Mouse (Mus musculus): ENCODE results near the gene Slc16a6. TPM values are rescaled to one million over a fixed set of nuclear protein-coding genes. Genes with fewer than 3 reads are reported as not detected.

Slc16a6 gene
- polyA plus RNA-seq, 1 experiment: 4.3 TPM

- Histone ChIP-seq H3K27me3 (ENCODE audit: control insufficient read depth, insufficient read depth, insufficient read length) (no peaks in the 10 kb centered on the region), H3K4me3 (no peak overlapping the region), H3ac (ENCODE audit: control insufficient read depth, insufficient read length) (no peak overlapping the region), H3K36me3 (ENCODE audit: control insufficient read depth, insufficient read depth) (no peaks in the 10 kb centered on the region), H3K4me2 (ENCODE audit: low read depth) (no peak overlapping the region), H3K79me2 (ENCODE audit: control insufficient read depth, insufficient read depth) (no peaks in the 10 kb centered on the region)
- TF ChIP-seq MYOD1 (IDR thresholded peaks at IDR 0.05; ENCODE audit: control insufficient read depth in 1 of 3, insufficient read length in 2 of 3, low read depth in 2 of 3): no peak
- no peak for TF ChIP-seq MAX (IDR thresholded peaks at IDR 0.05; ENCODE audit: low read depth)
- no peak for TF ChIP-seq USF1 (IDR thresholded peaks at IDR 0.05; ENCODE audit: low read depth)
- TF ChIP-seq POLR2AphosphoS2 (IDR thresholded peaks at IDR 0.05; ENCODE audit: insufficient read length, low read depth): no peak
- TF ChIP-seq TCF12 (IDR thresholded peaks at IDR 0.05; ENCODE audit: insufficient read depth, poor library complexity, severe bottlenecking): no peak
- no peak for TF ChIP-seq MYOG (IDR thresholded peaks at IDR 0.05; ENCODE audit: control insufficient read depth in 1 of 3, insufficient read depth in 1 of 3, insufficient read length in 2 of 3, low read depth in 2 of 3)
- no peak for TF ChIP-seq REST (IDR thresholded peaks at IDR 0.05; ENCODE audit: insufficient read depth, insufficient read length)
- no peak for TF ChIP-seq SRF (IDR thresholded peaks at IDR 0.05; ENCODE audit: control insufficient read depth, insufficient read length, low read depth)
- no peak for TF ChIP-seq POLR2A (IDR thresholded peaks at IDR 0.05; ENCODE audit: insufficient read length, low read depth)
- TF ChIP-seq E2F4 (IDR thresholded peaks at IDR 0.05; ENCODE audit: insufficient read depth): no peak
- no peak for TF ChIP-seq TCF3 (IDR thresholded peaks at IDR 0.05; ENCODE audit: insufficient read length, low read depth)
Measured at GRCm38 (mm10) chr11:109443468-109444263, 29.7 kb downstream of the Slc16a6 start.

GRCm38 (mm10) chr11:109442166-109442730 lies 31.1 kb downstream of the Slc16a6 start:
- TF ChIP-seq TCF12 (IDR thresholded peaks at IDR 0.05; ENCODE audit: insufficient read depth, poor library complexity, severe bottlenecking) (peak; percentile 15), MYOD1 (IDR thresholded peaks at IDR 0.05; ENCODE audit: control insufficient read depth in 1 of 3, insufficient read length in 2 of 3, low read depth in 2 of 3) (peak; percentile 39 to 80 (median 58)), MYOG (IDR thresholded peaks at IDR 0.05; ENCODE audit: control insufficient read depth in 1 of 3, insufficient read depth in 1 of 3, insufficient read length in 2 of 3, low read depth in 2 of 3) (no peak)
- Histone ChIP-seq H3ac (ENCODE audit: control insufficient read depth, insufficient read length) (no peak overlapping the region), H3K79me2 (ENCODE audit: control insufficient read depth, insufficient read depth) (no peaks in the 10 kb centered on the region), H3K4me2 (ENCODE audit: low read depth) (no peak overlapping the region), H3K36me3 (ENCODE audit: control insufficient read depth, insufficient read depth) (no peaks in the 10 kb centered on the region), H3K27me3 (ENCODE audit: control insufficient read depth, insufficient read depth, insufficient read length) (no peaks in the 10 kb centered on the region), H3K4me3 (no peak overlapping the region)

- no peak overlapping the region for H3ac ChIP-seq (ENCODE audit: control insufficient read depth, insufficient read length)
- no peak overlapping the region for H3K4me2 ChIP-seq (ENCODE audit: low read depth)
- H3K79me2 ChIP-seq (ENCODE audit: control insufficient read depth, insufficient read depth): no peaks in the 10 kb centered on the region
- no peaks in the 10 kb centered on the region for H3K36me3 ChIP-seq (ENCODE audit: control insufficient read depth, insufficient read depth)
- H3K27me3 ChIP-seq (ENCODE audit: control insufficient read depth, insufficient read depth, insufficient read length): no peaks in the 10 kb centered on the region
- H3K4me3 ChIP-seq: peak overlapping the region; percentile 20
- TF ChIP-seq E2F4 (IDR thresholded peaks at IDR 0.05; ENCODE audit: insufficient read depth) (no peak), CEBPB (IDR thresholded peaks at IDR 0.05; ENCODE audit: insufficient read depth, poor library complexity, severe bottlenecking) (no peak), SRF (IDR thresholded peaks at IDR 0.05; ENCODE audit: control insufficient read depth, insufficient read length, low read depth) (no peak), POLR2A (IDR thresholded peaks at IDR 0.05; ENCODE audit: insufficient read length, low read depth) (no peak), TCF12 (IDR thresholded peaks at IDR 0.05; ENCODE audit: insufficient read depth, poor library complexity, severe bottlenecking) (no peak), MYOD1 (IDR thresholded peaks at IDR 0.05; ENCODE audit: control insufficient read depth in 1 of 3, insufficient read length in 2 of 3, low read depth in 2 of 3) (no peak), TCF3 (IDR thresholded peaks at IDR 0.05; ENCODE audit: insufficient read length, low read depth) (no peak), USF1 (IDR thresholded peaks at IDR 0.05; ENCODE audit: low read depth) (no peak), POLR2AphosphoS2 (IDR thresholded peaks at IDR 0.05; ENCODE audit: insufficient read length, low read depth) (no peak), REST (IDR thresholded peaks at IDR 0.05; ENCODE audit: insufficient read depth, insufficient read length) (no peak), MAX (IDR thresholded peaks at IDR 0.05; ENCODE audit: low read depth) (no peak), MYOG (IDR thresholded peaks at IDR 0.05; ENCODE audit: control insufficient read depth in 1 of 3, insufficient read depth in 1 of 3, insufficient read length in 2 of 3, low read depth in 2 of 3) (no peak)
Measured at GRCm38 (mm10) chr11:109441119-109441518, 32.3 kb downstream of the Slc16a6 start.

- H3K4me3 ChIP-seq: peak overlapping the region; percentile 20
- TF ChIP-seq CEBPB (IDR thresholded peaks at IDR 0.05; ENCODE audit: insufficient read depth, poor library complexity, severe bottlenecking) (no peak), MYOG (IDR thresholded peaks at IDR 0.05; ENCODE audit: control insufficient read depth in 1 of 3, insufficient read depth in 1 of 3, insufficient read length in 2 of 3, low read depth in 2 of 3) (no peak), TCF3 (IDR thresholded peaks at IDR 0.05; ENCODE audit: insufficient read length, low read depth) (no peak), POLR2A (IDR thresholded peaks at IDR 0.05; ENCODE audit: insufficient read length, low read depth) (no peak), MYOD1 (IDR thresholded peaks at IDR 0.05; ENCODE audit: control insufficient read depth in 1 of 3, insufficient read length in 2 of 3, low read depth in 2 of 3) (no peak), MAX (IDR thresholded peaks at IDR 0.05; ENCODE audit: low read depth) (no peak), POLR2AphosphoS2 (IDR thresholded peaks at IDR 0.05; ENCODE audit: insufficient read length, low read depth) (no peak), E2F4 (IDR thresholded peaks at IDR 0.05; ENCODE audit: insufficient read depth) (no peak), REST (IDR thresholded peaks at IDR 0.05; ENCODE audit: insufficient read depth, insufficient read length) (no peak)
- no peaks in the 10 kb centered on the region for H3K27me3 ChIP-seq (ENCODE audit: control insufficient read depth, insufficient read depth, insufficient read length)
- H3K36me3 ChIP-seq (ENCODE audit: control insufficient read depth, insufficient read depth): peaks cover 1% of the 10 kb centered on the region
- no peak overlapping the region for H3ac ChIP-seq (ENCODE audit: control insufficient read depth, insufficient read length)
- H3K4me2 ChIP-seq (ENCODE audit: low read depth): peak overlapping the region; percentile 93
- H3K79me2 ChIP-seq (ENCODE audit: control insufficient read depth, insufficient read depth): no peaks in the 10 kb centered on the region
Measured at GRCm38 (mm10) chr11:109440641-109441040, 32.8 kb downstream of the Slc16a6 start.

Data from myocyte (in vitro differentiated cells).